Mouse (Mus musculus) granulocyte monocyte progenitor cell, adult 5-6 weeks (primary cell): ENCODE measurements around the gene Fli1. TPM values are rescaled to one million over a fixed set of nuclear protein-coding genes. Genes with fewer than 3 reads are reported as not detected.

ENCODE experiments used
- total RNA-seq, 2 experiments: library from RNA; stranded (forward) in 1 of 2; stranded (reverse) in 1 of 2; fragments of 200-712, 200-1000 nt in 1 of 2; fragments of >200 nt in 1 of 2; fragmentation: Nextera tagmentation in 1 of 2; gene quantifications; 2 replicates each; pipeline ENCODE4 v1.2.3; 2014 to 2017

Fli1 gene
- total RNA-seq, 2 experiments from 2014 or later, result 68.3 to 106 TPM

Other genes with a start within 250 kb of the Fli1 start
- gene Kcnj5, start 198.5 kb downstream of the Fli1 start, total RNA-seq (2014; fragmentation: Nextera tagmentation), result not detected in 2 replicates
- gene Kcnj5, start 198.5 kb downstream of the Fli1 start, total RNA-seq (2017), result 0.15 and 0.26 TPM in 2 replicates
- not detected in 2 replicates for gene Kcnj1, start 170.4 kb downstream of the Fli1 start, total RNA-seq (2014; fragmentation: Nextera tagmentation)
- gene Kcnj1, start 170.4 kb downstream of the Fli1 start, total RNA-seq (2017), result not detected in 2 replicates
- 3.9 and 5.2 TPM in 2 replicates for gene Ets1, start 93.4 kb upstream of the Fli1 start, total RNA-seq (2014; fragmentation: Nextera tagmentation)
- gene Ets1, start 93.4 kb upstream of the Fli1 start, total RNA-seq (2017), result 8.2 and 8.5 TPM in 2 replicates